Mouse (Mus musculus): Measurements from ENCODE around the gene Nectin2. TPM values are rescaled to one million over a fixed set of nuclear protein-coding genes. Genes with fewer than 3 reads are reported as not detected.

Gene Nectin2
- polyA plus RNA-seq, 2 experiments: 58.9 to 71.3 TPM

DNA sequence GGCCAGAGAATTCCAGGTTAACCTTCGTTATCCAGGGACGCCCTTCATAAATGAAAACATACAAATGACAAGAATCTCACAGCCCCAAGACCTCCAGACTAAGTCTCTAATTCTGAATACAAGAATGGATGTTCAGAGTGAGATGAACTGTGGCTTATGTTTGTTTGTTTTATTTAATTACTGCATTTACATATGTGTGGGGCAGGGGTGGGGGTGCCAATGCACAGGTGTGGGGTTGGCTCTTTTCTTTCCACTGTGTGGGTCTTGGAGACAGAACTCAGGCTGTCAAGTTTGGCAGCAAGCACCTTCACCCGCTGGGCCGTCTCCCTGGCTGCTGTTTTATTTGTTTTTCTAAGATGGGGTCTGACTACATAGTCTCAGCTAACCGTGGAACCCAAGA lies 7.8 kb downstream of the Nectin2 start:
- Histone ChIP-seq H3K4me2 (replicated peaks; ENCODE audit: low read depth, low read length, severe bottlenecking) (no peak overlapping the region), H3K36me3 (ENCODE audit: control insufficient read depth, insufficient read depth, low read length) (peaks cover 19% of the 10 kb centered on the region), H3K4me3 (replicated peaks; ENCODE audit: low read length) (no peak overlapping the region), H3K4me1 (ENCODE audit: control insufficient read depth, insufficient read depth, low read length) (peaks cover 19% of the 10 kb centered on the region), H3K9ac (ENCODE audit: low read depth, low read length, severe bottlenecking) (no peak overlapping the region), H3K27ac (replicated peaks; ENCODE audit: low read depth, low read length) (no peak overlapping the region), H3K9me3 (ENCODE audit: control insufficient read depth, low read length) (no peaks in the 10 kb centered on the region), H3K27me3 (ENCODE audit: control insufficient read depth, insufficient read depth, low read length) (no peaks in the 10 kb centered on the region)
- no peak for ATAC-seq (ENCODE audit: low FRiP score, low read depth)
- TF ChIP-seq POLR2A (IDR thresholded peaks at IDR 0.05; ENCODE audit: borderline replicate concordance, extremely low read depth, insufficient read depth, insufficient read length): no peak
- DNase-seq (ENCODE audit: low spot score): no peak
- 50% methylated on average over 5 of the region's 5 CpGs for WGBS

GRCm38 (mm10) chr7:19741329-19742031 lies 8.8 kb downstream of the Nectin2 start:
- 17% methylated on average over 8 of the region's 8 CpGs for WGBS
- no peak overlapping the region for H3K4me3 ChIP-seq (replicated peaks; ENCODE audit: low read length)
- no peaks in the 10 kb centered on the region for H3K27me3 ChIP-seq (ENCODE audit: control insufficient read depth, insufficient read depth, low read length)
- no peak for TF ChIP-seq POLR2A (IDR thresholded peaks at IDR 0.05; ENCODE audit: borderline replicate concordance, extremely low read depth, insufficient read depth, insufficient read length)
- peaks cover 29% of the 10 kb centered on the region for H3K36me3 ChIP-seq (ENCODE audit: control insufficient read depth, insufficient read depth, low read length)
- DNase-seq (ENCODE audit: low spot score) (no peak), ATAC-seq (ENCODE audit: low FRiP score, low read depth) (no peak)
- H3K4me2 ChIP-seq (replicated peaks; ENCODE audit: low read depth, low read length, severe bottlenecking): no peak overlapping the region
- H3K9ac ChIP-seq (ENCODE audit: low read depth, low read length, severe bottlenecking): no peak overlapping the region
- peaks cover 9% of the 10 kb centered on the region for H3K4me1 ChIP-seq (ENCODE audit: control insufficient read depth, insufficient read depth, low read length)
- H3K9me3 ChIP-seq (ENCODE audit: control insufficient read depth, low read length): no peaks in the 10 kb centered on the region
- H3K27ac ChIP-seq (replicated peaks; ENCODE audit: low read depth, low read length): no peak overlapping the region

- TF ChIP-seq POLR2A (IDR thresholded peaks at IDR 0.05; ENCODE audit: borderline replicate concordance, extremely low read depth, insufficient read depth, insufficient read length): no peak
- H3K9ac ChIP-seq (ENCODE audit: low read depth, low read length, severe bottlenecking): no peak overlapping the region
- H3K27me3 ChIP-seq (ENCODE audit: control insufficient read depth, insufficient read depth, low read length): no peaks in the 10 kb centered on the region
- no peak overlapping the region for H3K27ac ChIP-seq (replicated peaks; ENCODE audit: low read depth, low read length)
- no peak overlapping the region for H3K4me3 ChIP-seq (replicated peaks; ENCODE audit: low read length)
- peaks cover 34% of the 10 kb centered on the region for H3K36me3 ChIP-seq (ENCODE audit: control insufficient read depth, insufficient read depth, low read length)
- no peak for DNase-seq (ENCODE audit: low spot score)
- WGBS: 90% methylated on average over 11 of the region's 11 CpGs
- no peak overlapping the region for H3K4me2 ChIP-seq (replicated peaks; ENCODE audit: low read depth, low read length, severe bottlenecking)
- no peaks in the 10 kb centered on the region for H3K9me3 ChIP-seq (ENCODE audit: control insufficient read depth, low read length)
- no peak for ATAC-seq (ENCODE audit: low FRiP score, low read depth)
- H3K4me1 ChIP-seq (ENCODE audit: control insufficient read depth, insufficient read depth, low read length): peaks cover 8% of the 10 kb centered on the region; the same call in 1 of the 2 replicates
Measured at GRCm38 (mm10) chr7:19740269-19740668, 10.0 kb downstream of the Nectin2 start.

DNA sequence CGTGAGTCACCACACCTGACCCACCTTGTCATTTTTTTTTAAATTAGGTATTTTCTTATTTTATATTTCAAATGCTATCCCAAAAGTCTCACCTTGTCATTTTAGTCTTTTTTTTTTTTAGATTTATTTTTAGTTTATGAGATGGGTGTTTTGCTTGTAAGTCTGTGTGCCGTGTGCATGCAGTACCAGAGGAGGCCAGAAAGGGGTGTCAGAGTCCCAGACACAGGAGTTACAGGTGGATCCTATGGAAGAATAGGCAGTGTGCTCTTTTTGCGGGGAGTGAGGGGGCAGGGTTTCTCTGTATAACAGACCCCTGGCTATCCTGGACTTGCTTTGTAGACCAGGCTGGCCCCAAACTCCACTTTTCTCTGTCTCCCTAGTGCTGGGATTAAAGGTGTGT lies 11.5 kb downstream of the Nectin2 start:
- H3K4me2 ChIP-seq (replicated peaks; ENCODE audit: low read depth, low read length, severe bottlenecking): no peak overlapping the region
- no peak for TF ChIP-seq POLR2A (IDR thresholded peaks at IDR 0.05; ENCODE audit: borderline replicate concordance, extremely low read depth, insufficient read depth, insufficient read length)
- H3K4me1 ChIP-seq (ENCODE audit: control insufficient read depth, insufficient read depth, low read length): peaks cover 4% of the 10 kb centered on the region; the same call in 1 of the 2 replicates
- H3K9me3 ChIP-seq (ENCODE audit: control insufficient read depth, low read length): no peaks in the 10 kb centered on the region
- DNase-seq (ENCODE audit: low spot score) (no peak), ATAC-seq (ENCODE audit: low FRiP score, low read depth) (no peak)
- no peak overlapping the region for H3K9ac ChIP-seq (ENCODE audit: low read depth, low read length, severe bottlenecking)
- WGBS: 87% methylated on average over 3 of the region's 3 CpGs
- H3K27me3 ChIP-seq (ENCODE audit: control insufficient read depth, insufficient read depth, low read length): no peaks in the 10 kb centered on the region
- no peak overlapping the region for H3K4me3 ChIP-seq (replicated peaks; ENCODE audit: low read length)
- no peak overlapping the region for H3K27ac ChIP-seq (replicated peaks; ENCODE audit: low read depth, low read length)
- H3K36me3 ChIP-seq (ENCODE audit: control insufficient read depth, insufficient read depth, low read length): peaks cover 39% of the 10 kb centered on the region

DNA sequence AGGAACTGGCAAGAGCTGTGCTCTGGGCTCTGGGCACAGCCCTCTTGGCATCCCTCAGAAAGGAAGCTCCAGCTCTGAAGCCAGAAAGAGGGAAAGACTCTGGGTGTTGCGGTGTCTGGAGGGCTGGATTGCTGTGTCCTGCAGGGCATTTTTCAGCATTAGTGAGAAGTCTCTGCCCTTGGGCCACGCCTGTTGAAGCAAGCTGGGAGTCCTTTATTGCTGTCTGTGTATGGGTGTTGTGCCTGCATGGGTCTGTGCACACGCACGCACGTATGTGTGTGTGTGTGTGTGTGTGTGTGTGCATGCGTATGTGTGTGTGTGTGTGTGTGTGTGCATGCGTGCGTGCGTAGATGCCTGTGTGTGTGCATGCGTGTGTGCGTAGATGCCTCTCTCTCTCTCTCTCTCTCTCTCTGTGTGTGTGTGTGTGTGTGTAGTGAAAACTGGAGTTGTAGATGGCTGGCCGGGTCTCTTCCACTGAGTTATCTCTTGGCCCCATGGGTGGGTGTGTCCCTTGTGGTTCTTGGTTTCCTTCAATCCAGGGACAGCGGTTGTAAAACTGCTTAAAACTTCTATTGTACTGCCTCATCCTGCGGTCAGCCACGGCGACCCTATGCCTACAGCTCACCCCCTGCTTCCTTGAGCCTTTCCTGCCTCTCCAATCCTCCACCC lies 13.8 kb downstream of the Nectin2 start:
- Histone ChIP-seq H3K27me3 (ENCODE audit: control insufficient read depth, insufficient read depth, low read length) (no peaks in the 10 kb centered on the region), H3K9ac (ENCODE audit: low read depth, low read length, severe bottlenecking) (no peak overlapping the region), H3K4me2 (replicated peaks; ENCODE audit: low read depth, low read length, severe bottlenecking) (no peak overlapping the region), H3K4me1 (ENCODE audit: control insufficient read depth, insufficient read depth, low read length) (no peaks in the 10 kb centered on the region), H3K27ac (replicated peaks; ENCODE audit: low read depth, low read length) (no peak overlapping the region), H3K9me3 (ENCODE audit: control insufficient read depth, low read length) (no peaks in the 10 kb centered on the region), H3K4me3 (replicated peaks; ENCODE audit: low read length) (no peak overlapping the region), H3K36me3 (ENCODE audit: control insufficient read depth, insufficient read depth, low read length) (peaks cover 50% of the 10 kb centered on the region)
- no peak for ATAC-seq (ENCODE audit: low FRiP score, low read depth)
- DNase-seq (ENCODE audit: low spot score): no peak
- 89% methylated on average over 15 of the region's 16 CpGs for WGBS
- TF ChIP-seq POLR2A (IDR thresholded peaks at IDR 0.05; ENCODE audit: borderline replicate concordance, extremely low read depth, insufficient read depth, insufficient read length): no peak

Data from limb, embryonic 14.5 days (tissue).